Mouse (Mus musculus): ENCODE measurements around the gene Clps. TPM values are rescaled to one million over a fixed set of nuclear protein-coding genes. Genes with fewer than 3 reads are reported as not detected.

The Clps gene
- polyA plus RNA-seq, 1 experiment from 2014 or later: 0.31 TPM

- no peaks in the 10 kb centered on the region for H3K36me3 ChIP-seq
- H3K4me1 ChIP-seq (replicated peaks): no peaks in the 10 kb centered on the region
- 66% methylated on average over 14 of the region's 14 CpGs for WGBS
- no peak for ATAC-seq (ENCODE audit: insufficient number of reproducible peaks, low FRiP score)
- H3K4me2 ChIP-seq: no peak within 1 kb of the TSS
- H3K9me3 ChIP-seq (replicated peaks): no peaks in the 10 kb centered on the region
- H3K27ac ChIP-seq (ENCODE audit: poor library complexity, severe bottlenecking): no peak within 1 kb of the TSS
- H3K27me3 ChIP-seq (replicated peaks): peaks cover 16% of the 10 kb centered on the region
- no peak within 1 kb of the TSS for H3K9ac ChIP-seq
- no peak within 1 kb of the TSS for H3K4me3 ChIP-seq
These were observed 11.5 kb downstream of the Clps start, which contains the start of gene Clpsl2 for GRCm38 (mm10) chr17:28549111-28549510. Gene Clpsl2 (plus strand): TSS chr17:28549411.

GRCm38 (mm10) chr17:28548550-28548949 lies 12.0 kb downstream of the Clps start:
- no peaks in the 10 kb centered on the region for H3K4me1 ChIP-seq (replicated peaks)
- H3K4me2 ChIP-seq: no peak overlapping the region
- peaks cover 16% of the 10 kb centered on the region for H3K27me3 ChIP-seq (replicated peaks)
- H3K36me3 ChIP-seq: no peaks in the 10 kb centered on the region
- no peak overlapping the region for H3K27ac ChIP-seq (ENCODE audit: poor library complexity, severe bottlenecking)
- no peak for ATAC-seq (ENCODE audit: insufficient number of reproducible peaks, low FRiP score)
- no peak overlapping the region for H3K9ac ChIP-seq
- no peak overlapping the region for H3K4me3 ChIP-seq
- 0 out of 2 replicates have a peak, but pooled peaks cover 3% of the 10 kb centered on the region for H3K9me3 ChIP-seq (replicated peaks)
- 65% methylated on average over 11 of the region's 11 CpGs for WGBS

GRCm38 (mm10) chr17:28546925-28547324 lies 13.6 kb downstream of the Clps start:
- no peak for ATAC-seq (ENCODE audit: insufficient number of reproducible peaks, low FRiP score)
- 79% methylated on average over 1 of the region's 1 CpGs for WGBS
- H3K27me3 ChIP-seq (replicated peaks): peaks cover 16% of the 10 kb centered on the region

GRCm38 (mm10) chr17:28537881-28538280 lies 22.7 kb downstream of the Clps start:
- H3K4me2 ChIP-seq: no peak overlapping the region
- H3K27ac ChIP-seq (ENCODE audit: poor library complexity, severe bottlenecking): no peak overlapping the region
- H3K36me3 ChIP-seq: no peaks in the 10 kb centered on the region
- peaks cover 24% of the 10 kb centered on the region for H3K27me3 ChIP-seq (replicated peaks)
- H3K4me1 ChIP-seq (replicated peaks): no peaks in the 10 kb centered on the region
- no peak overlapping the region for H3K4me3 ChIP-seq
- no peak overlapping the region for H3K9ac ChIP-seq
- 46% methylated on average over 12 of the region's 12 CpGs for WGBS
- ATAC-seq (ENCODE audit: insufficient number of reproducible peaks, low FRiP score): no peak
- peaks cover 37% of the 10 kb centered on the region for H3K9me3 ChIP-seq (replicated peaks)

More at GRCm38 (mm10) chr17:28546925-28547324, 13.6 kb downstream of the Clps start:
- Histone ChIP-seq H3K4me3 (no peak overlapping the region), H3K9ac (no peak overlapping the region), H3K36me3 (no peaks in the 10 kb centered on the region), H3K4me2 (no peak overlapping the region), H3K4me1 (replicated peaks) (no peaks in the 10 kb centered on the region), H3K27ac (ENCODE audit: poor library complexity, severe bottlenecking) (no peak overlapping the region), H3K9me3 (replicated peaks) (peaks cover 5% of the 10 kb centered on the region; the same call in 1 of the 2 replicates)

GRCm38 (mm10) chr17:28533327-28533726 lies 27.2 kb downstream of the Clps start:
- Histone ChIP-seq H3K4me2 (no peak overlapping the region), H3K27ac (ENCODE audit: poor library complexity, severe bottlenecking) (no peak overlapping the region), H3K4me3 (no peak overlapping the region), H3K27me3 (replicated peaks) (peaks cover 54% of the 10 kb centered on the region), H3K4me1 (replicated peaks) (no peaks in the 10 kb centered on the region), H3K9ac (no peak overlapping the region), H3K36me3 (no peaks in the 10 kb centered on the region), H3K9me3 (replicated peaks) (peaks cover 4% of the 10 kb centered on the region; the same call in 1 of the 2 replicates)
- no peak for ATAC-seq (ENCODE audit: insufficient number of reproducible peaks, low FRiP score)
- WGBS: 79% methylated on average over 13 of the region's 13 CpGs

GRCm38 (mm10) chr17:28532557-28532956 lies 28.0 kb downstream of the Clps start:
- no peak overlapping the region for H3K4me3 ChIP-seq
- no peaks in the 10 kb centered on the region for H3K36me3 ChIP-seq
- WGBS: 84% methylated on average over 7 of the region's 7 CpGs
- no peak overlapping the region for H3K9ac ChIP-seq
- ATAC-seq (ENCODE audit: insufficient number of reproducible peaks, low FRiP score): no peak
- H3K4me1 ChIP-seq (replicated peaks): 0 out of 2 replicates have a peak, but pooled peaks cover 3% of the 10 kb centered on the region
- peaks cover 50% of the 10 kb centered on the region for H3K27me3 ChIP-seq (replicated peaks)
- H3K27ac ChIP-seq (ENCODE audit: poor library complexity, severe bottlenecking): no peak overlapping the region
- H3K9me3 ChIP-seq (replicated peaks): no peaks in the 10 kb centered on the region
- no peak overlapping the region for H3K4me2 ChIP-seq

- WGBS: 10% methylated on average over 18 of the region's 18 CpGs
- Histone ChIP-seq H3K4me2 (no peak overlapping the region), H3K4me1 (replicated peaks) (0 out of 2 replicates have a peak, but pooled peaks cover 5% of the 10 kb centered on the region), H3K27me3 (replicated peaks) (peaks cover 44% of the 10 kb centered on the region), H3K36me3 (no peaks in the 10 kb centered on the region), H3K4me3 (no peak overlapping the region), H3K9me3 (replicated peaks) (no peaks in the 10 kb centered on the region), H3K9ac (no peak overlapping the region), H3K27ac (ENCODE audit: poor library complexity, severe bottlenecking) (no peak overlapping the region)
- no peak for ATAC-seq (ENCODE audit: insufficient number of reproducible peaks, low FRiP score)
These were observed 28.6 kb downstream of the Clps start for GRCm38 (mm10) chr17:28531946-28532345.

- no peaks in the 10 kb centered on the region for H3K36me3 ChIP-seq
- ATAC-seq (ENCODE audit: insufficient number of reproducible peaks, low FRiP score): no peak
- no peak within 1 kb of the TSS for H3K4me2 ChIP-seq
- 82% methylated on average over 6 of the region's 6 CpGs for WGBS
- H3K27ac ChIP-seq (ENCODE audit: poor library complexity, severe bottlenecking): no peak within 1 kb of the TSS
- no peaks in the 10 kb centered on the region for H3K9me3 ChIP-seq (replicated peaks)
- 0 out of 2 replicates have a peak, but pooled peaks cover 5% of the 10 kb centered on the region for H3K4me1 ChIP-seq (replicated peaks)
- H3K4me3 ChIP-seq: no peak within 1 kb of the TSS
- H3K9ac ChIP-seq: no peak within 1 kb of the TSS
- H3K27me3 ChIP-seq (replicated peaks): peaks cover 40% of the 10 kb centered on the region
These were observed 30.1 kb downstream of the Clps start, which contains the start of gene Armc12 for GRCm38 (mm10) chr17:28530506-28530905. Gene Armc12 (plus strand): TSS chr17:28530806.

GRCm38 (mm10) chr17:28529116-28529515 lies 31.4 kb downstream of the Clps start:
- Histone ChIP-seq H3K4me3 (no peak overlapping the region), H3K27me3 (replicated peaks) (peaks cover 43% of the 10 kb centered on the region), H3K4me2 (no peak overlapping the region), H3K36me3 (no peaks in the 10 kb centered on the region), H3K27ac (ENCODE audit: poor library complexity, severe bottlenecking) (no peak overlapping the region), H3K9ac (no peak overlapping the region), H3K9me3 (replicated peaks) (no peaks in the 10 kb centered on the region), H3K4me1 (replicated peaks) (0 out of 2 replicates have a peak, but pooled peaks cover 5% of the 10 kb centered on the region)
- WGBS: 59% methylated on average over 4 of the region's 4 CpGs
- ATAC-seq (ENCODE audit: insufficient number of reproducible peaks, low FRiP score): no peak

GRCm38 (mm10) chr17:28528043-28528351 lies 32.6 kb downstream of the Clps start:
- Histone ChIP-seq H3K4me3 (no peak overlapping the region), H3K9ac (peak overlapping the region; percentile 14; the same call in 1 of the 2 replicates)

GRCm38 (mm10) chr17:28527184-28528042 lies 33.2 kb downstream of the Clps start:
- Histone ChIP-seq H3K9me3 (replicated peaks) (no peaks in the 10 kb centered on the region), H3K27me3 (replicated peaks) (peaks cover 42% of the 10 kb centered on the region), H3K4me3 (no peak overlapping the region), H3K4me2 (peak overlapping the region; percentile 45), H3K4me1 (replicated peaks) (0 out of 2 replicates have a peak, but pooled peaks cover 11% of the 10 kb centered on the region), H3K9ac (peak overlapping the region; percentile 14; the same call in 1 of the 2 replicates), H3K27ac (ENCODE audit: poor library complexity, severe bottlenecking) (no peak overlapping the region), H3K36me3 (no peaks in the 10 kb centered on the region)
- ATAC-seq (ENCODE audit: insufficient number of reproducible peaks, low FRiP score): no peak
- 41% methylated on average over 12 of the region's 12 CpGs for WGBS

More at GRCm38 (mm10) chr17:28528043-28528351, 32.6 kb downstream of the Clps start:
- no peak overlapping the region for H3K27ac ChIP-seq (ENCODE audit: poor library complexity, severe bottlenecking)
- H3K9me3 ChIP-seq (replicated peaks): no peaks in the 10 kb centered on the region
- H3K4me1 ChIP-seq (replicated peaks): 0 out of 2 replicates have a peak, but pooled peaks cover 11% of the 10 kb centered on the region
- ATAC-seq (ENCODE audit: insufficient number of reproducible peaks, low FRiP score): no peak
- WGBS: 7% methylated on average over 6 of the region's 6 CpGs
- H3K27me3 ChIP-seq (replicated peaks): peaks cover 46% of the 10 kb centered on the region
- H3K36me3 ChIP-seq: no peaks in the 10 kb centered on the region
- peak overlapping the region; percentile 45 for H3K4me2 ChIP-seq

All from heart, embryonic 12.5 days (tissue).